Mouse (Mus musculus): ENCODE results near the gene Pnmal2.

- TF ChIP-seq CTCF (IDR thresholded peaks at IDR 0.05 in 2 of 3, conservative IDR thresholded peaks at IDR 0.05 in 1 of 3; ENCODE audit: control insufficient read depth in 1 of 3, insufficient read depth in 1 of 3, low read depth in 2 of 3, low read length in 3 of 3, poor library complexity in 1 of 3, severe bottlenecking in 1 of 3) (no peak), JUND (IDR thresholded peaks at IDR 0.05; ENCODE audit: low read depth, low read length) (no peak), SMC3 (IDR thresholded peaks at IDR 0.05; ENCODE audit: low read depth, low read length) (no peak), MAZ (IDR thresholded peaks at IDR 0.05; ENCODE audit: low read depth, low read length) (no peak), POLR2A (IDR thresholded peaks at IDR 0.05; ENCODE audit: control insufficient read depth in 1 of 2, insufficient read depth in 1 of 2, low read depth in 1 of 2, low read length in 2 of 2, poor library complexity in 1 of 2) (no peak), ZKSCAN1 (IDR thresholded peaks at IDR 0.05; ENCODE audit: low read depth, low read length) (no peak), E2F4 (IDR thresholded peaks at IDR 0.05; ENCODE audit: borderline replicate concordance, low read depth, low read length) (no peak), TBP (IDR thresholded peaks at IDR 0.05; ENCODE audit: low read depth, low read length) (no peak), ZMIZ1 (IDR thresholded peaks at IDR 0.05; ENCODE audit: low read depth, low read length) (no peak)
Measured at GRCm38 (mm10) chr7:16971160-16971559, 26.7 kb downstream of the Pnmal2 start.
